Mouse (Mus musculus): ENCODE results near the gene Vmn1r209. TPM values are rescaled to one million over a fixed set of nuclear protein-coding genes. Genes with fewer than 3 reads are reported as not detected.

The Vmn1r209 gene
- 0.12 TPM for total RNA-seq (2023)

DNA sequence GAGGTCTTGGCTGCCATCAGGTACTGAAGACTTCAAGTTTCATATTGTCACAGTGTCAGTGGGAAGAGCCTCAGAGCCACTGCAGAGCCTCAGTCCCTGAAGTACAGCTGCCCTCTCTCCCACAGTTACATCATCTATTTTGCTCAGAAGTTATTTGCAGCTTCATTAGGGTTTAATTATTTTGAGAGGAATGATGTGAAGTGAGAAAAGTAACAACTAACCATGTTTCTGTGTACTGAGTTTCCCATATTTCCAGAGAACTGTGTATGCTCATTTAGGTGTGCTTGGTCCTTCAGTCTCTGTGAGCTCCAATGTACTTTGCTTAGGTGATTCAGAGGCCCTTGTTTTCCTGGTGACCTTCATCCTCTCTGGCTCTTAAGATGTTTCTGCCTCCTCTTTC lies at the start of gene Vmn1r209:
TSS of gene Vmn1r209 (minus strand) at position 101 of the 400 bp plus-strand sequence.

DNA sequence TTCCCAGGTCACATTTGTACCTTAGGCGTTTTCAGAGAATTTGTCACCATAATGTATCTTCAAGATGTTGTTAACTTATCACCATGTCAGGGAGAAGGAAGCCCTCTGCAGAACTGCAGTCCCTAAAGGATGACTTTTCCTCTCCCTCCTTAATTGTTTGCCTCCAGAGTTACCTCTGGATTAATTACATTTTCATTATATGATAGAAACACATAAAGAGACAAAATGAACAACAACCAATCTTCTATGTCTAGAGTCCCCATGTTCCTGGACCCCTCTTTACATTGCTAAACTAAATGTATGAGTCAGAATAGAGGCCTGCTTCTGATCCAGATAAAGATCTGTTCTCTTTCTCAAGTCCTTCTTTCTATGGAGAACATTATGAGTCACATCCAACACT lies 48.0 kb upstream of the Vmn1r209 start, which contains the start of gene Vmn1r211:
TSS of gene Vmn1r211 (minus strand) at position 101 of the 400 bp plus-strand sequence.

GRCm38 (mm10) chr13:22831248-22831647 lies 21.8 kb upstream of the Vmn1r209 start, which contains the start of gene Vmn1r210:
Gene Vmn1r210, minus strand, starts transcription at chr13:22831348.

GRCm38 (mm10) chr13:22777300-22777699 lies 32.2 kb downstream of the Vmn1r209 start, which contains the start of gene Vmn1r208:
Gene Vmn1r208, minus strand, starts transcription at chr13:22777400.

Other genes with a start within 250 kb of the Vmn1r209 start
- gene Vmn1r205, start 216.7 kb downstream of the Vmn1r209 start, total RNA-seq (2023) = not detected
- gene Vmn1r206, start 185.4 kb downstream of the Vmn1r209 start, total RNA-seq (2023) = not detected
- not detected for gene Vmn1r207-ps, start 80.1 kb downstream of the Vmn1r209 start, total RNA-seq (2023)
- gene Vmn1r208, start 32.3 kb downstream of the Vmn1r209 start, total RNA-seq (2023) = not detected
- not detected for gene Vmn1r210, start 21.7 kb upstream of the Vmn1r209 start, total RNA-seq (2023)
- not detected for gene Vmn1r211, start 47.9 kb upstream of the Vmn1r209 start, total RNA-seq (2023)
- not detected for gene Vmn1r212, start 74.5 kb upstream of the Vmn1r209 start, total RNA-seq (2023)
- gene Vmn1r213, start 198.0 kb upstream of the Vmn1r209 start, total RNA-seq (2023) = not detected
- gene Vmn1r214, start 220.7 kb upstream of the Vmn1r209 start, total RNA-seq (2023) = not detected

Data from CD4-positive naive resting alpha-beta T cell, adult 57 days (primary cell).